In genomic region chr10:79824413-79824812, GRCm38 (mm10) we compare ENCODE assay signal across 9 mouse cellular contexts. TPM values are rescaled to one million over a fixed set of nuclear protein-coding genes. Genes with fewer than 3 reads are reported as not detected.
DNase-seq lines count a peak whose midpoint lies in the region; ATAC-seq and TF ChIP-seq lines count a peak whose summit lies in the region.
"Had no signal": no experiment of that assay in that cellular context is flagged by ENCODE, and none has a peak within 500 bp of the region (broad histone marks: within the 10 kb centered on the region; RNA-seq: fewer than 3 reads in every experiment).

No protein-coding gene starts in this region.

- H3K27me3 ChIP-seq in liver, embryonic 13.5 days = peaks cover 2% of the 10 kb centered on the region
- H3K27me3 ChIP-seq in stomach, embryonic 15.5 days (replicated peaks) = no peaks in the 10 kb centered on the region

- 0 out of 2 replicates have a peak, but pooled peaks have one; percentile 21 for ATAC-seq in liver, embryonic 13.5 days (ENCODE audit: low read depth)
- ATAC-seq in stomach, embryonic 15.5 days (ENCODE audit: insufficient read depth, low FRiP score, low read depth) = peak; percentile 67

- no peak overlapping the region for H3K9ac ChIP-seq in liver, embryonic 13.5 days
- no peak overlapping the region for H3K9ac ChIP-seq in stomach, embryonic 15.5 days

- H3K4me2 ChIP-seq in liver, embryonic 13.5 days = peak overlapping the region; percentile 28
- peak overlapping the region; percentile 41 for H3K4me2 ChIP-seq in stomach, embryonic 15.5 days

- no peaks in the 10 kb centered on the region for H3K4me1 ChIP-seq in embryonic fibroblast, embryonic 13.5 days (ENCODE audit: control insufficient read depth, insufficient read depth, low read length)
- peaks cover 26% of the 10 kb centered on the region for H3K4me1 ChIP-seq in liver, embryonic 13.5 days (replicated peaks)
- H3K4me1 ChIP-seq in stomach, embryonic 15.5 days = peaks cover 31% of the 10 kb centered on the region

- WGBS in liver, embryonic 13.5 days (ENCODE audit: insufficient replicate concordance) = 26% methylated on average over 6 of the region's 6 CpGs
- WGBS in stomach, embryonic 15.5 days = 49% methylated on average over 6 of the region's 6 CpGs

- no peak for TF ChIP-seq POLR2A in embryonic fibroblast, embryonic 13.5 days (IDR thresholded peaks at IDR 0.05; ENCODE audit: low read depth, low read length)

- DNase-seq in kidney, postnatal 36 days = peak; percentile 54 to 56
- no peak for DNase-seq in kidney, adult 8-10 months
- DNase-seq in liver, embryonic 13.5 days = no peak
- no peak for DNase-seq in adrenal gland, adult 18-20 months (ENCODE audit: low spot score in 2 of 2)
- DNase-seq in right cerebral cortex, postnatal 4 days = no peak
- no peak for DNase-seq in natural killer cell, adult 2 months (ENCODE audit: low spot score in 2 of 2)
- DNase-seq: cerebellum, postnatal 25 days had no signal

- no peak overlapping the region for H3K4me3 ChIP-seq in embryonic fibroblast, embryonic 13.5 days (ENCODE audit: insufficient read depth, low read length)
- H3K4me3 ChIP-seq in liver, embryonic 13.5 days (replicated peaks) = no peak overlapping the region
- H3K4me3 ChIP-seq in stomach, embryonic 15.5 days (replicated peaks) = peak overlapping the region; percentile 8; the same call in 1 of the 2 replicates

- peak overlapping the region; percentile 61 for H3K27ac ChIP-seq in embryonic fibroblast, embryonic 13.5 days (ENCODE audit: insufficient read depth, low read length)
- H3K27ac ChIP-seq in liver, embryonic 13.5 days = no peak overlapping the region
- H3K27ac ChIP-seq in stomach, embryonic 15.5 days = peak overlapping the region; percentile 85

- no peaks in the 10 kb centered on the region for H3K9me3 ChIP-seq in liver, embryonic 13.5 days (replicated peaks)
- no peaks in the 10 kb centered on the region for H3K9me3 ChIP-seq in stomach, embryonic 15.5 days

- TF ChIP-seq CTCF in embryonic fibroblast, embryonic 13.5 days (IDR thresholded peaks at IDR 0.05; ENCODE audit: borderline replicate concordance, insufficient read depth, low read length) = no peak

- H3K36me3 ChIP-seq in liver, embryonic 13.5 days = no peaks in the 10 kb centered on the region
- peaks cover 8% of the 10 kb centered on the region; the same call in 1 of the 2 replicates for H3K36me3 ChIP-seq in stomach, embryonic 15.5 days

RNA-seq across cellular contexts. Expression of gene Misp, which starts 3.6 kb away (rescaled TPM):
- polyA plus RNA-seq in embryonic fibroblast, embryonic 13.5 days (2011; ENCODE audit: insufficient read length, low read depth, missing spikeins) = not detected in 2 replicates
- 0.25 and 0.75 TPM in 2 replicates for polyA plus RNA-seq in liver, embryonic 13.5 days (2015; fragmentation: Nextera tagmentation; extraction: Ambion mirVana)
- 50.0 and 67.2 TPM in 2 replicates for polyA plus RNA-seq in stomach, embryonic 15.5 days (2015; fragmentation: Nextera tagmentation; extraction: Ambion mirVana)
- under 1 TPM; 0.60 to 0.74 TPM for total RNA-seq in adrenal gland, adult 18-20 months (2021)

RNA-seq across cellular contexts. Expression of gene Ptbp1, which starts 29.8 kb away (rescaled TPM):
- polyA plus RNA-seq in embryonic fibroblast, embryonic 13.5 days (2011; ENCODE audit: insufficient read length, low read depth, missing spikeins) = 351 and 422 TPM in 2 replicates
- polyA plus RNA-seq in liver, embryonic 13.5 days (2015; fragmentation: Nextera tagmentation; extraction: Ambion mirVana) = 136 and 175 TPM in 2 replicates
- polyA plus RNA-seq in stomach, embryonic 15.5 days (2015; fragmentation: Nextera tagmentation; extraction: Ambion mirVana) = 295 and 299 TPM in 2 replicates
- total RNA-seq in adrenal gland, adult 18-20 months (2021) = 100 to 1,000 TPM; 301 to 357 TPM

RNA-seq across cellular contexts. Expression of gene Palm, which starts 31.0 kb away (rescaled TPM):
- polyA plus RNA-seq in embryonic fibroblast, embryonic 13.5 days (2011; ENCODE audit: insufficient read length, low read depth, missing spikeins) = 45.2 and 54.0 TPM in 2 replicates
- polyA plus RNA-seq in liver, embryonic 13.5 days (2015; fragmentation: Nextera tagmentation; extraction: Ambion mirVana) = 7.1 and 7.4 TPM in 2 replicates
- 53.3 and 54.1 TPM in 2 replicates for polyA plus RNA-seq in stomach, embryonic 15.5 days (2015; fragmentation: Nextera tagmentation; extraction: Ambion mirVana)
- 10 to 100 TPM; 59.4 to 62.2 TPM for total RNA-seq in adrenal gland, adult 18-20 months (2021)

RNA-seq across cellular contexts. Expression of gene Prss57, which starts 33.7 kb away (rescaled TPM):
- not detected in 2 replicates for polyA plus RNA-seq in embryonic fibroblast, embryonic 13.5 days (2011; ENCODE audit: insufficient read length, low read depth, missing spikeins)
- 2.6 and 3.2 TPM in 2 replicates for polyA plus RNA-seq in liver, embryonic 13.5 days (2015; fragmentation: Nextera tagmentation; extraction: Ambion mirVana)
- polyA plus RNA-seq in stomach, embryonic 15.5 days (2015; fragmentation: Nextera tagmentation; extraction: Ambion mirVana) = 0.23 and 0.31 TPM in 2 replicates
- not detected for total RNA-seq in adrenal gland, adult 18-20 months (2021)

RNA-seq across cellular contexts. Expression of gene Fstl3, which starts 47.3 kb away (rescaled TPM):
- 21.9 and 42.7 TPM in 2 replicates for polyA plus RNA-seq in embryonic fibroblast, embryonic 13.5 days (2011; ENCODE audit: insufficient read length, low read depth, missing spikeins)
- 0.58 and 0.68 TPM in 2 replicates for polyA plus RNA-seq in liver, embryonic 13.5 days (2015; fragmentation: Nextera tagmentation; extraction: Ambion mirVana)
- 14.8 and 15.5 TPM in 2 replicates for polyA plus RNA-seq in stomach, embryonic 15.5 days (2015; fragmentation: Nextera tagmentation; extraction: Ambion mirVana)
- 10 to 100 TPM; 11.0 to 28.5 TPM for total RNA-seq in adrenal gland, adult 18-20 months (2021)

Comparison
In these comparisons a context has a peak if more than half of its experiments do, and no peak if none do; other contexts are left out.
1. DNase-seq: peak in kidney, postnatal 36 days (2 of 2); none in kidney, adult 8-10 months (0 of 2), liver, embryonic 13.5 days (single experiment), adrenal gland, adult 18-20 months (0 of 2), right cerebral cortex, postnatal 4 days (single experiment) and natural killer cell, adult 2 months (0 of 2).
2. RNA of gene Misp, which starts 3.6 kb away (polyA plus RNA-seq): 50.0 to 67.2 TPM in stomach, embryonic 15.5 days; not detected in embryonic fibroblast, embryonic 13.5 days and 0.25 to 0.75 TPM in liver, embryonic 13.5 days; every median in the first group is over 10 times any median in the second.